Mouse (Mus musculus): Measurements from ENCODE around the gene Cmas. TPM values are rescaled to one million over a fixed set of nuclear protein-coding genes. Genes with fewer than 3 reads are reported as not detected.

The Cmas gene
- total RNA-seq, 2 experiments from 2014 or later: 107 to 111 TPM

DNA sequence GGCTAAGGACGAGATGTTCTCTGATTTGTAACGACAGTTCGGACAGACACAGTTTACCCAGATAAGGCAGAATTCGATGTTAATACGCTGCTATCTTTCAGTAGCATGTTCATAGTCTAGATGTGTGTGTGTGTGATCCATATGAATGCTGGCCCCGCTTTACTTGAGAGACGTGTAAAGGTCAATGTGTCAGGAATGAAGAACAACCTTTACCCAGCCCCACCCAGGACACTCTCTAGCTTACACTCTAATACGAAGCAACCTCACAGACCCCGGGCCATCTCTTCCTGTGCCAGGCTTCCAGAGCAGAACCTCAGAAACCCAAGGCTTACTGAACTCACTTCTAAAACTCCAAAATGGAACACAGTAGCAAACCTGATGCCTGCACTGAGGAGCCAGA, 42.4 kb downstream of the Cmas start:
- intact Hi-C loops (cut with DNase I): no loop called here
- no peak for DNase-seq (ENCODE audit: extremely low spot score in 1 of 2, low spot score in 2 of 2)
- TF ChIP-seq CTCF (IDR thresholded peaks at IDR 0.05): no peak
- H3K4me3 ChIP-seq: no peak overlapping the region
- no peak overlapping the region for H3K27ac ChIP-seq

DNA sequence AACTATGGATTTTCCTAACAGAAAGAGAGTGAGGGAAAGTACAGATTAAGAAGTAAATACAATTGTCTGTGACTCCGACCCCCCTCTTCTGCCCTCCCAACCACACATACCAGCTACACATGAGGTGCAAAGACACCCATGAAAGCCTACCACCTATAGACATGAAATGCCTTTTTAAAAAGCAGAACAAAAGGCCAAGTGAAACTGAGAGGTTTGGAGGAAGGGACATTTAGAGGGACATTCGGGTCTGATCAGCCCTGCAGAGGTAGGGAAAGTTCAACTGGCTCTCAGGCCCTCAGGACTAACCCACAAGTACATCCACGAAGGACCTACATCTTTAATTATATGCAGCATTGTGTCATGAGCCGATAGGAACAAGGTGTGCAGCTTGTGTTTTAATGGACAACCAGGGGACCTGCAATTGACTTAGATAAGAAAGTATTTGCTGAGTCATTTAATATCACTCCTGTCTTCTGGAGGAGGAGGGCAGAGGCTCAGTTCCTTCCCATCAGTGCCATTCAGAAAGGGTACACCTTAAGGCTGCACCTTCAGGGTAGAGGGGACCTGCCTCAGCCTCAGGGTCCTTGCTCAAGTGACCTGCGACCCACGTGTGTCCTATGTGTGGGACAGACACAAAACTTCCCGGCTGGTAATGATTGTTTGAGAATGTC, 43.4 kb downstream of the Cmas start:
- Histone ChIP-seq H3K27ac (no peak overlapping the region), H3K4me3 (no peak overlapping the region)
- intact Hi-C loops (cut with DNase I): no loop called here
- no peak for DNase-seq (ENCODE audit: extremely low spot score in 1 of 2, low spot score in 2 of 2)
- TF ChIP-seq CTCF (IDR thresholded peaks at IDR 0.05): no peak

DNA sequence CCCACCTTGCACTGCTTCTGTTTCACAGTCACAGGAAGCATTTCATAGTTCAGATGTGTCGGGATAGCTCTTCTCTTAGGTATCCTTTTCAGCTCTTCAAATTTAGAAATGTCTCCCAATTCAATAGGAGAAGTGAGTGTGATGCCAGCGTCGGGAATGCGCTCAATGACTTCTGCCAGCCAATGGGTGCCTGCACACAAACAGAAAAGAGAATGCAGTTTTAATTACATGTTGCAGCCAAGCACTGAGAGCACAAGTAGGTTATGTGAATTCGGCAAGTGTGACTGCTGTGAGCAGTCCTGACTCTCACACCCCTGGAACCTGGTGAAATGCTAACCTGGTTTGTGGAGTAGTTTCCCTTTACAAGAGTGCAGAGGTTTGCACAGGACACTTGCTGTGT, 45.2 kb downstream of the Cmas start:
- Histone ChIP-seq H3K27ac (no peak overlapping the region), H3K4me3 (no peak overlapping the region)
- DNase-seq (ENCODE audit: extremely low spot score in 1 of 2, low spot score in 2 of 2): no peak
- intact Hi-C loops (cut with DNase I): no loop called here
- no peak for TF ChIP-seq CTCF (IDR thresholded peaks at IDR 0.05)

DNA sequence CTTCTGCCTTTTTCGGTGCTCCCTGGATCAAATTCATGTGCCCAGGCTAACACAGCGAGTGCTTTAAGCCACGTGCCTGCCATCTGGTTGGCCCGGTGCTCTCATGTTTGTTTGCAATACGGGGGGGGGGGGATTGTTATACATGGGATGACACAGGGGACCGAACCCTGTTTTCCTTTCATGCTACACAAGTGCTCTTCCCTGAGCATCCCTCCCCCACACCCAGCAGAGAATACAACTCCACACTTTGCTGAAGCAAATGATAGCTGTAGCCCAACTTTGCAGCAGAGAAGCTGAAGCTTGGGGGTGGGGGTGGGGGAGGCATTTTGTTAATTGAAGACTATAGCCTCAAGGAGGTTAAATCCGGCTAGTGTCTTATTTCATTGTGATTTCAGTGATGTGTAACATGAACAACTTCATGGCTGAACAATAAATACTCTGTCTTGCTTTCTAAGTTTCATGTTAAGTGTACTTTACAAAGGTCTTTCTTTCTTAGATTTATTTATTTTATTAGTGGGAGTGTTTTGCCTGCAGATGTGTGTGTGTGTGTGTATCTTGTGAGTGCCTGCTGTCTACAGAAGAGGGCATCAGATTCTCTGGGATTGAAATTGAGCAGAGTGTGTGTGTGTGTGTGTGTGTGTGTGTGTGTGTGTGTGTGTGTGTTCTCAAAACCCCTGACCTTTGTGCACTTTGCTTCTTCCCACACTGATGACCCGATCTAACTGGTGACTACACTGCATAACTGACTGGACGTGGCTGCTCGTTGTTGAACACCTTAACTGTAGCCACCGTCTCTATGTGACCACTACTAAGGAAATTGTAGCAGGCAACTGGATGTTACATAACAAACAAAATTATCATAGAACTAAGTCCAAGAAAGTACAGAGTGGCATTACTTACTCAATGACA, 46.4 kb downstream of the Cmas start:
- no peak for DNase-seq (ENCODE audit: extremely low spot score in 1 of 2, low spot score in 2 of 2)
- Histone ChIP-seq H3K4me3 (no peak overlapping the region), H3K27ac (no peak overlapping the region)
- intact Hi-C loops (cut with DNase I): no loop called here
- TF ChIP-seq CTCF (IDR thresholded peaks at IDR 0.05): no peak

DNA sequence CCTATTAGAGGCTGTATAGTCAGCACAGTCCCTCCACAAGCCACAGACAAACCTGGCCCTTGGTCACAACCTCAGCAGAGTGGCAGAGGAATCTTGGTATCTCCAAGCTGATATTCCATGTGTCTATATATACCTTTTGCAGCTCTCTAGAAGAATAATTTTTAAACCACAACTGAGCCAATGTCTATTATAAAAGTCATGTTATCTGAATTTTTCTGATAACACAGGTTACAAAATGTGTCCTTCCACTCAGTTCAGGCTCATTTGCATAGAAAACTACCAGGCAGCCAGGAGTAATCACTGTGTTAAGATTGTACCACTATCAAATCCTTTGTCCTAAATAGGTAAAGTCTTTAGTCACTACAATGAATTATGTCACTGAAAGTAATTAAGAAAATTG, 47.9 kb downstream of the Cmas start, which contains the start of gene Sult6b2:
Gene Sult6b2 (minus strand): TSS at position 101 of the 400 bp plus-strand sequence.
- DNase-seq (ENCODE audit: extremely low spot score in 1 of 2, low spot score in 2 of 2): no peak
- intact Hi-C loops (cut with DNase I): no loop called here
- Histone ChIP-seq H3K4me3 (no peak within 1 kb of the TSS), H3K27ac (no peak within 1 kb of the TSS)
- no peak for TF ChIP-seq CTCF (IDR thresholded peaks at IDR 0.05)

DNA sequence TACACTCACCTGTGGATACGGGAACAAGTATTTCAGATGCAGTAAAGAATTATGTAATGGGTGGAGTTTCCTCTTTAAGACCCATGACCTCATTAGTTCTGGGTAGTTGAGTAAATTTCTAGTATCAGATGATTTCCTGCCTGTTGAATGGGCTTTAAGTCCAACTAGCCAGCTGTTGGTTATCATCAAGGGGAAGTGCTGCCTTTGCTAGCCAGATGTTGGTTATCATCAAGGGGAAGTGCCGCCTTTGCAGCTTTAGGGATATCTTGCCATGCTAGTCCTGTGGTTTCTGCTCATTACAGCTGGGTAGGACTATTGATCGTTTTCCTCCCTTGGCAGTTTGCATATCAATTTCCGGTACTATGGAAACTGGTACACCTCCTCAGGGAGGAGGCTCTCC, 49.8 kb downstream of the Cmas start:
- intact Hi-C loops (cut with DNase I): no loop called here
- Histone ChIP-seq H3K27ac (no peak overlapping the region), H3K4me3 (no peak overlapping the region)
- no peak for TF ChIP-seq CTCF (IDR thresholded peaks at IDR 0.05)
- no peak for DNase-seq (ENCODE audit: extremely low spot score in 1 of 2, low spot score in 2 of 2)

DNA sequence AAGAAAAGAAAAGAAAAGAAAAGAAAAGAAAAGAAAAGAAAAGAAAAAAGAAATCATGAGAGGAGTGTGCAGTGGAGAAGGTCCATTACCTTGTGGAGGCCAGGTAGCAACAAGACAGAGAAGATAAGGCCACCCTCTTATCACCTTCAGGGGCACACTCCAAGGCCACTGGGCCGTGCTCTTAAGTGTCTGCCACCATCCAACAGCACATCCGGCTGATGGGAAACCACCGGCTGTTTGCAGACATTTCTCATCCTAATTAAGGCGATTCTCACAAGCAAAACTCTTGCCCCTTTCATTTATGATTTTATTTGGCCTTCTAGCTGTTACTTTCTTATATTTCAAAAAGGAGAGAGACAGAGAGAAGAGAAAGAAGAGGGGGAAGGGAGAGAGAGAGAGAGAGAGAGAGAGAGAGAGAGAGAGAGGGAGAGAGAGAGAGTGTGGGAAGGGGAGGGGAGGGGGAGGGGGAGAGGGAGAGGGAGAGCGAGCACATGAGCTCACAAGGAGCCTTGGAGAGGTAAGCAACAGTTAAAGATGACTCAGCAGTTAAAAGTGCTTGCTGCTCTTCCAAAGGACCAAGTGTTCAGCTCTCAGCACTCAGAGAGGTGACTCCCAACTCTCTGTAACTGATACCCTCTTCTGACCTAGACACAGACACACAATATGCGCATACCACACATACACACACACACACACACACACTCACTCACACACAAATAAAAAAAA, 53.0 kb downstream of the Cmas start:
- DNase-seq (ENCODE audit: extremely low spot score in 1 of 2, low spot score in 2 of 2): no peak
- H3K27ac ChIP-seq: no peak overlapping the region
- no peak for TF ChIP-seq CTCF (IDR thresholded peaks at IDR 0.05)
- intact Hi-C loops (cut with DNase I): loop anchor here (10.0 kb wide), 2 partner anchors 155 to 285 kb away; partner anchors contain the start of gene St8sia1
- H3K4me3 ChIP-seq: no peak overlapping the region

DNA sequence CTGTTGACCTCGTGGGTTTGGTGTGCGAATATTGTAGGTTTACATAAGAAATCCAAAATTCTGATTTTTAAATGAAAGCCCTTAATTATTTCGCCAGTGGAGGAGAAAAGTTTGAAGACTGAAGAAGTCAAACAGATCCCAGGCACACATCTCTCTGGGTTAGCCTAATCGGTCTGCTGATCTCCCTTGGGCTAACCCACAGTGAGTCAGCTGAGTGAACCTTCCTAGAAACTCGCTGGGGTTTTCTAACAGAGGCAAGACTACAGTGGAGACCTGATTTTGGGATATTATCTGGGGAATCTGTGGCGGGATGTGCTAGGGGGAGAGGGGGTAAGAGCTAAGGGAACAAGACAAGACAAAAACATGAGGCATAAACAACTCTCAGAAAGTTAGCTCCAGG, 53.8 kb downstream of the Cmas start:
- intact Hi-C loops (cut with DNase I): loop anchor here (10.0 kb wide), 2 partner anchors 155 to 285 kb away; partner anchors contain the start of gene St8sia1
- no peak for TF ChIP-seq CTCF (IDR thresholded peaks at IDR 0.05)
- no peak for DNase-seq (ENCODE audit: extremely low spot score in 1 of 2, low spot score in 2 of 2)
- Histone ChIP-seq H3K27ac (no peak overlapping the region), H3K4me3 (no peak overlapping the region)

DNA sequence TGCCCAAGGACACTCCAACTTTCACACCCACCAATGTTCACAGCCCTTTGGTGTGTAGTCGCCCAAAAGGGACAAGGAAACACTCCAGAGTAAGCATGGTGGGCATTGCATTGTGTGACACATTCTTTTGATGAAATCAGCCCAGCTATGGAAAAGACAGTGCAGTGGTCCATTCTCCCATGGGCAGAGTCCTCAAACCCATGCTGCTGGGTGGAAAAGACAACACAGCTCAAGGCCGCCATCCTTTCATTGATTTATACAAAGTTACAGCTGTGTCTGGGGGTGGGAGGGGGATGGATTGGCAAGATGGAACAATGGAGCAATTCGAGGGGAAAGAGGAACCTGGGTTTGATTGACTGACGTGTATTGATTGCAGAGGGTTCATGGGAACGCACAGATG, 56.5 kb downstream of the Cmas start:
- intact Hi-C loops (cut with DNase I): loop anchor here (10.0 kb wide), 2 partner anchors 152 to 288 kb away; partner anchors contain the start of gene St8sia1
- H3K4me3 ChIP-seq: no peak overlapping the region
- no peak overlapping the region for H3K27ac ChIP-seq
- DNase-seq (ENCODE audit: extremely low spot score in 1 of 2, low spot score in 2 of 2): no peak
- TF ChIP-seq CTCF (IDR thresholded peaks at IDR 0.05): no peak

DNA sequence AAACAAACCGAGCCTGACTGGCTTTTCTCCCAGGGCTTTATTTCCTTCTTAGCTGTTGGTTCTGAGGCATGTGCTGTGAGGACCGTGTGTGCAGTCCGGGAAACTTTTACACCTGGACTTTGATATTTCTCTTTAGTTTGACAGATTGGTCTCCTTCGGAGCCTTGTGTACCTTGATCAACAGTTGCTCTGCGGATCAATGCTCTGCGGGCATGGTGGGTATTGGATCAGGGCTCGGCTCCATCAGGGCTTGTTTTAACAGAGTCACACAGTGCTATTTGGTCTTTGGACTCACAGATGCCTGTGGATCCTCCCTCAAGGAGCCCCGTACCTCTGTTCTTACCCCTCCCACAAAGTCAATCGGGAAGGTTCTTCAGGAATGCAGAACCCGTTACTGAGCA, 57.5 kb downstream of the Cmas start:
- H3K4me3 ChIP-seq: peak overlapping the region; percentile 48; the same call in 1 of the 2 replicates
- DNase-seq (ENCODE audit: extremely low spot score in 1 of 2, low spot score in 2 of 2): no peak
- intact Hi-C loops (cut with DNase I): loop anchor here (1.0 to 10.0 kb wide), 3 partner anchors 35 to 289 kb away; partner anchors contain the start of gene St8sia1
- TF ChIP-seq CTCF (IDR thresholded peaks at IDR 0.05): no peak
- H3K27ac ChIP-seq: no peak overlapping the region

DNA sequence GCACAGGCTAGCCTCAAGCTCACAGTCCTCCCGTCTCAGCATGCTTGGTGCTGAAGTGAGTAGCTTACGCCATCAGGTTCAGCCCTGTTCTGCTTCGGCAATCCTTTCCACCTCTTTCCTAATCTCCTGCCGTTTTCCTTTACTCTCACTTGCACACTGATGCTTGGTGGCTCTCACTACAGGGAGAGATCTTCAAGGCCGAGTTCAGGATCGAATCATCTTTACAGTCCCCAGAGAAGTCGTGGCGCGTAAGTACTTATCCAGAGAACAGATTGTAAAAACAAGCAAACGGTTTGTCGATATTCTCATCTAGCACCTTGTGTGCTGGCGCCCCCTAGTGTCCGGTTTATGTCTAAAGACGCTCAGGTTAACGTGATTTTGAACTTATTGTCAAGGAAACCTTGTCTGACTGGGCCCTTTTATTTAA, 58.0 kb downstream of the Cmas start:
- Histone ChIP-seq H3K4me3 (peak overlapping the region; percentile 48), H3K27ac (no peak overlapping the region)
- intact Hi-C loops (cut with DNase I): loop anchor here (1.0 to 10.0 kb wide), 3 partner anchors 35 to 290 kb away; partner anchors contain the start of gene St8sia1
- peak; percentile 92 for TF ChIP-seq CTCF (IDR thresholded peaks at IDR 0.05)
- peak; percentile 84 to 86 for DNase-seq (ENCODE audit: extremely low spot score in 1 of 2, low spot score in 2 of 2)

Measured in left cerebral cortex, adult 2 months (tissue).